Mouse (Mus musculus): ENCODE results near the gene Qtrt2.

DNA sequence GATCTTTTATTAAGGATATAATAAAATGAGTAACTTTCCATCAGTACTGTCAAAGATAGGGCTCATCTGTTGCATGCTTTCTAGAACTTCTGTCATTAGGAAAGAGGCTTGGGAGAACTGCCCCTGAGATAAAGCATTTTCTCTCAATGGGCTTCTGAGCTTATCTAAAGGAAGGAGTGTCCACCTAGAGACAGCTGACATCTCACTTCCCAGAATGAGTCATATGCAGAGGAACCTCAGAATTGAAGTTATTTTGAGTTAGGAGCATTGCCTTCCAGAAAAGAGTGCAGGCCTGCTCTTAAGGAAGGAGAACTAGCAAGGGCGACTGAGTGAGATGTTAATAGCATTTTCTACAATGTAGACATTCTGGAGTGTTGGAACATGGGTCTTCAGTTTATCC is 85.4 kb downstream of the Qtrt2 start:
- TF ChIP-seq POLR2A (IDR thresholded peaks at IDR 0.05; ENCODE audit: borderline replicate concordance, control insufficient read depth, low read depth, low read length) (no peak), CTCF (IDR thresholded peaks at IDR 0.05; ENCODE audit: control insufficient read depth, insufficient read depth, low read length) (no peak)
